Mouse (Mus musculus) thymus, adult 2 months (tissue): ENCODE measurements around the gene Commd3.

Experiments used
- CTCF ChIP-seq: fragments of 200-500 bp; IDR thresholded peaks from 2 replicates; pipeline ENCODE4 v1.5.1; 2012; ENCODE audit warnings: mild to moderate bottlenecking, control low read depth, low read length, moderate library complexity, borderline replicate concordance; ENCODE audit not compliant: control insufficient read depth, poor library complexity, insufficient read depth; ENCODE audit errors: extremely low read depth
- POLR2A ChIP-seq: fragments of 200-500 bp; IDR thresholded peaks from 2 replicates; pipeline ENCODE4 v1.6.1; 2012; ENCODE audit warnings: mild to moderate bottlenecking, low read length, control low read depth, moderate library complexity; ENCODE audit not compliant: control insufficient read depth, poor library complexity, insufficient read depth; ENCODE audit errors: extremely low read depth

GRCm38 (mm10) chr2:18695163-18695562 is 23.0 kb downstream of the Commd3 start:
- no peak for TF ChIP-seq CTCF
- TF ChIP-seq POLR2A: no peak
